Mouse (Mus musculus) ES-CJ7 (cell line): ENCODE measurements at regions not wholly inside any gene's neighbourhood (a gene's known extent, or its start where the extent isn't known, plus 50 kb on each side); places are given as distances from the start of the nearest gene placed in this dataset.

Source experiments
- DNase-seq: peaks from one replicate; pipeline ENCODE4 v3.0.0; 2011; ENCODE audit warnings: low read depth, low spot score

GRCm38 (mm10) chr2:100918122-100918521, 706.4 kb upstream of the Rag2 start:
- no peak for DNase-seq

GRCm38 (mm10) chr2:100919537-100920212, 704.8 kb upstream of the Rag2 start:
- DNase-seq, result no peak

- peak; percentile 4 for DNase-seq
Observed at GRCm38 (mm10) chr2:100948632-100949031, 675.9 kb upstream of the Rag2 start.

- DNase-seq, result no peak
Observed at GRCm38 (mm10) chr2:100959412-100959811, 665.1 kb upstream of the Rag2 start.

- no peak for DNase-seq
Observed at GRCm38 (mm10) chr2:100964584-100964983, 659.9 kb upstream of the Rag2 start.

GRCm38 (mm10) chr2:100977202-100977601, 647.3 kb upstream of the Rag2 start:
- no peak for DNase-seq

- DNase-seq, result no peak
Observed at GRCm38 (mm10) chr2:100982362-100982761, 642.2 kb upstream of the Rag2 start.

GRCm38 (mm10) chr2:101015353-101015752, 609.2 kb upstream of the Rag2 start:
- DNase-seq, result no peak

- no peak for DNase-seq
Observed at GRCm38 (mm10) chr2:101019384-101019783, 605.1 kb upstream of the Rag2 start.

GRCm38 (mm10) chr2:101021515-101021914, 603.0 kb upstream of the Rag2 start:
- DNase-seq, result no peak

- no peak for DNase-seq
Observed at GRCm38 (mm10) chr2:101043050-101043449, 581.5 kb upstream of the Rag2 start.

GRCm38 (mm10) chr2:101062939-101063338, 561.6 kb upstream of the Rag2 start:
- DNase-seq, result no peak

GRCm38 (mm10) chr2:101074990-101075389, 549.5 kb upstream of the Rag2 start:
- DNase-seq, result no peak

- DNase-seq, result no peak
Observed at GRCm38 (mm10) chr2:101080231-101080630, 544.3 kb upstream of the Rag2 start.

- no peak for DNase-seq
Observed at GRCm38 (mm10) chr2:101083813-101084212, 540.7 kb upstream of the Rag2 start.

- no peak for DNase-seq
Observed at GRCm38 (mm10) chr2:101084648-101085047, 539.9 kb upstream of the Rag2 start.

- no peak for DNase-seq
Observed at GRCm38 (mm10) chr2:101107183-101107872, 517.2 kb upstream of the Rag2 start.

GRCm38 (mm10) chr2:101136867-101137266, 487.7 kb upstream of the Rag2 start:
- DNase-seq, result no peak

GRCm38 (mm10) chr2:101139931-101140330, 484.6 kb upstream of the Rag2 start:
- DNase-seq, result no peak

- no peak for DNase-seq
Observed at GRCm38 (mm10) chr2:101156755-101157271, 467.7 kb upstream of the Rag2 start.

GRCm38 (mm10) chr2:101159276-101159675, 465.2 kb upstream of the Rag2 start:
- peak; percentile 34 for DNase-seq

- DNase-seq, result no peak
Observed at GRCm38 (mm10) chr2:101165942-101166341, 458.6 kb upstream of the Rag2 start.

GRCm38 (mm10) chr2:101172806-101173205, 451.7 kb upstream of the Rag2 start:
- no peak for DNase-seq
